Mouse (Mus musculus): Measurements from ENCODE around the gene Lpcat1.

Gene Lpcat1

DNA sequence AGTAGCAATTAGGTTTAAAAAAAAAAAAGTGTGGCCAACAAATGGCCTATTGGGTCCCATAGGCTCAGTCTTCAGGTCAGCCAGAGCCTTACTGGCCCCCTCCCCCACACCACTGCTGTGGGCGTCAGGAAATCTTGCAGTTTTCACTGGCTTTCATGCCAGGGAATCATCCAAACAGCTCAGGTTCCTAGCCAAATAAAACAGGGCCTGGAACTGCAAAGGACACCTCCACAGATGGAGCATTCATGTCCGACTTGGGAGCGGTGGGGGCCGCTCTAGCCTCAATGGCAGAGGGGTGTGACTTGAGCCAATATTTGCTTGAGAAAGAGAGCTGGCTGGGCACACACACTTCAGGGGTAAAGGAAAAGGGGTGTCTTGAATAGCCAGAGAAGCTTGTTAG, 20.5 kb upstream of the Lpcat1 start:
- no peak for DNase-seq (ENCODE audit: low read depth, low spot score)

DNA sequence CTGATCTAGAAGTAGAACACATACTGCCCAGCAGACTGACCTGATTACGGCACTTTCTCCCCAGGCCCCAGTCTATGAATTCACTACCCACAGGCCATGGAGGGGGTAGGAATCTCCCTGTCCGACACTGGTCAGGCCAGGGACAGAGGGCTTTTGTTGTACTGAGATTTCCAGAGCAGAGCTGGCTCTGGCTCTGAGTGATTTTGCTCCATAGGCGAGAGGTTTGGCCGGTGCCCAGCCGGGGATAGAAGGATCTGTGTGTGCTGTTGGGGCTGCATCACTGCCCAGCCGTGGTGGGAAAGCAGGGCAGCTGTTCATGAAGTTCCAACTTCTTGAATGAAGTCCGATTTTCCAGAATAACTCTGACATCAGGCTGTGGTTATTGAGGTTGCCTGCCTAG, 20.1 kb upstream of the Lpcat1 start:
- DNase-seq (ENCODE audit: low read depth, low spot score) = peak; percentile 85

DNA sequence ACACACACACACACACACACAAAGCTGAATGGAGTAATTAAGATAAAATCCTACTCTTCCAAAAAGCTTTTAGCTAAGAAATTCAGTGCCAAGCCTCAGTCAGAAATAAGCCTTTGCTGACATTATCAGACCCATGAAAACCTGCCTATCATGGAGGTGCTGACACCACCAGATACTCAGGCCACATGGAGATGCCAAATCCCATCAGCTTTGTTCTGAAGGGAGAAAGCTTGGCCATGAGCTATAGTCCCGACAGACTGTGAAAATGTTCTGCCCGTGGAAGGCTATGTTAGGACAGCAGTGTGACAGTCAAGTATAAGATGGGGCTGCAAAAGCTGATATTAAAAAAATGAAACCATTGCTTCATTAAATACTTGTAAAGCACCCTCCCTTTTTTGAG, 19.5 kb upstream of the Lpcat1 start:
- no peak for DNase-seq (ENCODE audit: low read depth, low spot score)

DNA sequence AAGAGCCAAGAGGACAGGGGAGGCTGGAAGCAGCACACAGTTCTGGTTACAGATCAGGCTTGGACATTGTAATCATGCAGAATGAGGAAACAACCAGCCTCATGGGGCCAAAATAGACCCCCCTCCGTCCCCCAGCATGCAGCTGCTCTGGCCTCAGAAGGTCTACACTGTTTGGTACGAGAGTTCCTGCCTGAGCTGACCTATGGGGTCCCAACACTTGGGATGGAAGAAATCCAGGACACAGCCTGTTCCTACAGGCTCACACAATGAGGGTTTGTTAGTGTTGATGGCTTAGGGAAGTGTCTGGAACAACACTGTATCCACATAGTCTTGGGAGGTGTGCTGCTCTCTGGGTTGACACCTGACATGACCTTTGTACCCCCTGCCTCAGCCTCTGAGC, 18.8 kb upstream of the Lpcat1 start:
- DNase-seq (ENCODE audit: low read depth, low spot score) = no peak

DNA sequence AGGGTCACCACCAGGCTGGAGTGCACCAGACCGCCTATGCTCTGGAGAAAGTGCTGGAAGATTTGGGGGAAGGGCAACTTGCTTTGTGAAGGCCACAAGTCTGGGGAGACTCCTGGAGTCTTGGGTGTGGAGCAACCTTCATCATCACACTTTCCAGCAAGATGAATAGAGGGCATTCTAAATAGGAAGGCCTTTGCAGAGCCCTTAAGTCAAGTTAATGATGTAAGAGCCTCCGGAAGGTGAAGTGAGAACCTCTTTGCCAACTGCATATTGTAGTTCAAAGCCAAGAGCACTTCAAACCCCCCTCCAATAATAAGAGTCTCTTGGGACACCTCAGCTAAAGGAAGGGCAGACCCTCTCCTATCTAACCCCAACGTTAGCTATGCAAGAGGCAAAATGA, 18.3 kb upstream of the Lpcat1 start:
- DNase-seq (ENCODE audit: low read depth, low spot score) = no peak

DNA sequence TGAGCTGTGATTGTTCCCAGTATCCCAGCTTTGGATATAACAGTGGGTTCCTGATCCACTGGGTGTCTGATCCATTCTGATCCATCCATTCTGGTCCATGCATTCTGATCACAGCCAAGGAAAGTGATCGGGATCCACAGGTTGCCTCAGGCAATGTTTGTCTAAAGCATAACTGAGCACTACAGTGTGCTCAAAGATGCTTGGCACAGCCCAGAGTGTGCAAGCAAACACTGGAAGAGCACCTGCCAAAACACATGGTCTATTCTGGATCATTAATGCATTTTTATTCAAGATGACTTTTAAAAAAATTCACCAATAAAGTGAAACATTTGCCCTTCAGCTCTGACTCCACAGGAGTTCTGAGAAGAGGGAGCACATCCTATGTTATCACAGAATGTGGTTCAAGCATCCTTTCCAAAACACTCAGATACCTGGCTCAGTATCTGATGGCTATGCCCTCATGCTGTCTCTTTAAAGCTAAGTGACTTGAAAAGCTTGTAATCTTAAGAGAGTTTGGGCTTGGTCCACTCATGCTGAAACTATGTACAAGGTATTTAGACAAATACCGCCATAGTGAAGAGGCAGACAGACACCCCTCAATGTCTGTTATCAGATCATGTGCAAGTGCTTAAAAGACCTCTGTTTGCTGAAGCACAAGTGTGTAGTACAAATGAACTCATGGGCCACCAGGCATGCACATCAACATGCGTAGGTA, 13.3 kb upstream of the Lpcat1 start:
- no peak for DNase-seq (ENCODE audit: low read depth, low spot score)

DNA sequence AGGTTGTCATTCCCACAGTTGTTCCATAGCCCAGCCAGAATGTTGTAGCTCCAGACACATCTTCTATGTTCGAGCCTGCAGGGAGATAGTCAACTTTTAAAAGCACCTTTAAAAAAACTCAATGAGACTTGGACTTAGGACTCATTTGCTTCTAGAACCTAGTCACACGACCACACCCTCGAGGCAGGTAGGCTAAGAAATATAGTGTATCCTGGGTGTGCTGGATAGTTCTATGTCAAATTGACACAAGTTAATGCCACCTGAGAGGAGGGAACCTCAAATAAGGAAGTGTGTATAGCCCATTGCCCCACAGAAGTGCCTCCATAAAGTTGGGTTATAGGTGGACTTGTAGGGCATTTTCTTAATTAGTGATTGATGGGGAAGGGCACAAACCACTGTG, 11.7 kb upstream of the Lpcat1 start:
- no peak for DNase-seq (ENCODE audit: low read depth, low spot score)

DNA sequence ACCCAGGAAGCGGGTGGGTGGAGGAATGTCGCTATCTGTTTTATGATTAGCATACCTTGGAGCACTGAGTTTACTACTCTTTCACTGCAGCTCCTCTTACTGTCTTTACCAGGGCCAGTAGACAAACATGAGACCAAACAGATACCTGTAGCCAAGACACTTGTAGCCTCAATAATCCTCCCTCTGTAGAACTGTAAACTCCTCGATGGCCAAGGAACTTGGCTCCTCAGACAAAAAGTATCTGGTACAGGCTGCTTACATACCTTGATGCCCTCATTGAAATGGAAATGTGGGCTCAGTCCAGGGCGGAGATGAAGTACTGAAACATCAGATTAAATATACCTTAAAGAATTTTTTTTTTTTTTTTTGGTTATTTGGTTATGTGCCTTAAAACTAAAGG, 9.7 kb upstream of the Lpcat1 start:
- DNase-seq (ENCODE audit: low read depth, low spot score) = no peak

DNA sequence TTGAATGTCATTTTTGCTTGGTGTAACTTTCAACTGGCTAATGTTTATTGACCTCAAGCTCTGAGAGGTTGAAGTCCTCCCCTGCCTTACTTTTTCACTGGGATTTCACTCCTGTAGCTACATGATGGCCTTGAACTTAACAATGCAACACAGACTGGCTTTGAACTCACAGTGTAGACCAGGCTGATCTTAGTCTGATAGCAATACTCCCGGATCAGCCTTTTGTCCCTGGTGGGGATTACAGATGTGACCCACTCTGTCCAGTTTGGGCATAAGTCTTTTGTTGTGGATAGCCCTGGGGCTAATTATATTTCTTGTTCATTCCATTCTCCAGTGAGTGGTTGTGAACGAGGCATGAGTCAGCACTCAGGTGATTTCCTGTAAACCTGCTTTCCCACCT, 9.3 kb upstream of the Lpcat1 start:
- DNase-seq (ENCODE audit: low read depth, low spot score) = no peak

DNA sequence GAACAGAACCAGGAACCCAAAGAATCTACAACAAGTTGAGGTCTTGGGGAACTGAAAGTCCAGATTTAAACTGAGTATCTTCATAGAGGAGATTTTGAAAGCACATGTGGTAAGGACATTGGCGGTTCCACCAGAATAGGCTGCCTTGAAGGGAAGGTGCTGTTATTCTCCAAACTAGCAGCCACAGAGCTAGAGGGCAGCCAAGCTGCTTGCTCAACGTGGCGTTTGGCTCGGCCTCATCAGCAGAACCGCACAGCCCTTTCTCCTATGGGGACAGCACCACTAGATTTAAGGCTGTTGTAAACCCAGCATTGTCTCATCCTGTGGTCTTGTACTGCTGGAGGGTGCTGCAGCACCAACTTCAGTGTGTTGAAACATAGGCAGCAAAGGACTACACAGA, 8.3 kb upstream of the Lpcat1 start:
- no peak for DNase-seq (ENCODE audit: low read depth, low spot score)

DNA sequence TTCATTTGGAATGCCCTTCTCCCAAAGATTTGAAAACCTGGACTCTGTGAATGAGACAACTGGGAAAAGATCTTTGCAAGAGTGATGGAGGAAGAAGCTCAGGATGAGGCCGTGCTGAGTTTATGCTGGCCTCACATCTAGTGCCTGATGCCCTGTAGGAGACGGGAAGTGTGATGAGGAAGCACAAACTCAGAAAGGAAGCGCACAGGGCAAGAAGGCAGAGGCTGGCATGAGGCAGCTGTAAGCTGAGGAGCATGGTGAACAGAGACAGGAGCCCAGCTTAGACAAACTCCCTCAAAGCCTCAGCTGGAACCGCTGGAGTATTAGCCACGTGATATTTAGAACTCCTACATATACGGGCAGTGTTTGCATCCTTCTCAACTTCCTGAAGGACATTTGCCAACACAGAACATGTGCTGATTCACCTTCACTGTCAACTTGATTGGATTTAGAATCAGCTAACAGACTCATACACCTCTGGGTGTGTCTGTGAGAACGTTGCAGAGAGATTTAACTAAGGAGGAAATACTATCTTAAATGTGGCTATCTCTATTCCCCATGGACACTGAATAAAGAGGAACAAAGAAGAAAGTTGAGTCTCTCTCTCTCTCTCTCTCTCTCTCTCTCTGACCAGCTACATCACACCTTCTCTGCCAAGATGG, 7.7 kb upstream of the Lpcat1 start:
- no peak for DNase-seq (ENCODE audit: low read depth, low spot score)

DNA sequence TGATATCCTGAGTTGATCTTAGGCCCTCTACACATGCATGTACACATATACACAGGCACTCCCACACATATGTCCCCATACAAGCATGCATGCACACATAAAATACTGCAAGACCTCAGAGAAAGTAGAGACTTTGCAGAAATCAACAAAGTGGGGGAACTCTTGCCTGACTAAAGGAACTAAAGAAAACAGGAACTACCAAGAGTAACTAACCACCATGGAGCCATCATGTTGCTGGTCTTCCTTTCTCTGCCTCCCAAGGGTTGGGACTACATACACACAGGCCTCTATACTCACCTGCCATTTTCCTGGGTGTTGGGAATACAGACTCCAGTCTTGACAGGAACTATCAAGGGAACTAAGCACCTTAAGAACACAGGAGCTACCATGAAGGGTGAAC, 5.4 kb upstream of the Lpcat1 start:
- DNase-seq (ENCODE audit: low read depth, low spot score) = no peak

DNA sequence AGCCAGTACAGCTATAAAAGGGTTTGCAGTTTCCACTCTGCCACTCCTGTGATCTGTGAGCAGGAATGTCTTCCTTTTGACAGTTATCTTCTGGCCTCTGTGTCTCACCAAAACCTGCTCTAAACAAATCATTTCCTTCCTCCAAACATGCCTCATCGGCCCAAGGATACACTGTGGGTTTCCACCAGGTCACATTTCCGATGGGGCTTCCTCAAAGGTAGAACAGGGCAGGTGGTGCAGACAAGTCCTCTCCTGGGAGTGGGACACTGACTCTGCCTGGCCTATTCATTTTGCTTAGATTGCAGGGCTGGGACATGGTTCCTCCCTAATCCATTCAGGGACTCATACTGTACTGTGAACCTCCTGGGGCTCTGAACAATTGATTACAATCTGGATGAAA, 1.8 kb upstream of the Lpcat1 start:
- no peak for DNase-seq (ENCODE audit: low read depth, low spot score)

DNA sequence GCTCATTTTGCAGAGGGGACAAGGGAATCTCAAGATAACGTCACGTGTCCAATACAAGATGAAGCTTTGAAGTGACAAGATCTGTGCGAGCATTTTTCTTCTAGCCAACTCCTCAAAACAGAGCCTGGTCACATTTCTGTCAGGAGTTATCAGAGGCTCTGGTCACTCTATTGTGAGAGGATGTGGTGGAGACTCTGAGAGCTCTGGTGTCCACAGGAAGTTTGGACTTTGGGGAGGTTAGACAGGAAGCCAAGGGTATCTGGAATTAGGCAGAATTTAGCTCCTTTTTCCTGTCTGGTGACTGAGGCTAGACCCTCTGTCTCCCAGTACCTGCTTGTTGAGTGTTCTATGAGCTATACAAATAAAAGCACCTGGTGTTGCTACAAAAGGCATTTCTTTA, 586 bp upstream of the Lpcat1 start:
- no peak for DNase-seq (ENCODE audit: low read depth, low spot score)

DNA sequence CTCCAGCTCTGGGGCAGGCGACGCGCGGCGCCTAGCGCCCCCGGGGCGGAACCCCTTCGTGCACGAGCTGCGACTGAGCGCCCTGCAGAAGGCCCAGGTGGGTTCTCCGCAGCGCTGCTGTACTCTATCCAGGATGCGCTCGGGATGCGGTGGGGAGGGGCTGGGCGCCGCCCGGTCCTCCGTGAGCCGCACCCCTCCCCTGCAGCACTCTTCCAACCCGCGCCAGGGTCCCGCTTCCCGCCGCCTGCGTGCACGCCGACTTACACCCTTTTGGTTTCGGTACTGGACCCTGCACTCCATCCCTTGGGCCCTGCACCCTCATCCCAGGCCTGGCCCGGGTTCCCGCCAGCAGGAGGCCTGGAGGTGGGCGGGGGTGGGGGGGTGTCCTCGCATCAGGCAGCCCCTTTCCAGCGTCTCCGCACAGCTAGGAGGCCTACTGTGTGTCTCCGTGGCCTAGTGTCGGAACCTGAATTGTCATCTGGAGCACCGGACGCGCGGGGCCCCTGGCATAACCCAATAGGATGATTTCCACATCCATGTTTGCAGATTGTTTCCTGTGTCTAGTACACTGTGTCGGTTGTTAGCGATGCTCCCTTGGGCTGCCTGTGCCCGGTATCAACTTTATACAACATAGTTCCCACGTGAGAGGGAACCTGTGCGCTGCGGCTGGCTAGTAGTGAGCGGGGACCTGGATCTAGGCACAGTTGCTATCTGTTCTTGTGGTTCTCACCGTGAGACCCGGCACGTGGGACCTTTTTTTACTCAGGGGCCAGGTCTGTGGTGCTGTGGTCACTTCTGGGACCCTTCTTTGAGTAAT, 632 bp downstream of the Lpcat1 start:
- DNase-seq (ENCODE audit: low read depth, low spot score) = peak; percentile 29

DNA sequence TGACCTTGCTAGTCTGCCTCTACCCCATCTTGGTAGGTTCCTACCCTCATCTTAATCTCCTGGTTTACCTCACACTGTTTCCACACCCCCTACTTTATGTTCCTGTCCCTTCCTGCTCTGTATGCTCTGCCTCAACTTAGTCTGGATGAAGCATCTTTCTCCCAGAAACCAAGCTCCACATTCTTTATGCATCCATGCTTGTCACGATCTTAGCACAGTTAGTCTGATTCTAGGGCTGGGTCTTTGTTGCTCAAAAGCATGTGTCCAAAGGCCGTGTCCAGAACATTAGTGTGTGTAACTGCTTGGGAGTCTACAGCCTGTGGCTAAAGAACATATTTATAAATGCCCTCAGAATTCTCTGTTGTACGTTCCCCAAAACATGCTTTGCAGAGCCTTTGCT, 1.8 kb downstream of the Lpcat1 start:
- DNase-seq (ENCODE audit: low read depth, low spot score) = no peak

DNA sequence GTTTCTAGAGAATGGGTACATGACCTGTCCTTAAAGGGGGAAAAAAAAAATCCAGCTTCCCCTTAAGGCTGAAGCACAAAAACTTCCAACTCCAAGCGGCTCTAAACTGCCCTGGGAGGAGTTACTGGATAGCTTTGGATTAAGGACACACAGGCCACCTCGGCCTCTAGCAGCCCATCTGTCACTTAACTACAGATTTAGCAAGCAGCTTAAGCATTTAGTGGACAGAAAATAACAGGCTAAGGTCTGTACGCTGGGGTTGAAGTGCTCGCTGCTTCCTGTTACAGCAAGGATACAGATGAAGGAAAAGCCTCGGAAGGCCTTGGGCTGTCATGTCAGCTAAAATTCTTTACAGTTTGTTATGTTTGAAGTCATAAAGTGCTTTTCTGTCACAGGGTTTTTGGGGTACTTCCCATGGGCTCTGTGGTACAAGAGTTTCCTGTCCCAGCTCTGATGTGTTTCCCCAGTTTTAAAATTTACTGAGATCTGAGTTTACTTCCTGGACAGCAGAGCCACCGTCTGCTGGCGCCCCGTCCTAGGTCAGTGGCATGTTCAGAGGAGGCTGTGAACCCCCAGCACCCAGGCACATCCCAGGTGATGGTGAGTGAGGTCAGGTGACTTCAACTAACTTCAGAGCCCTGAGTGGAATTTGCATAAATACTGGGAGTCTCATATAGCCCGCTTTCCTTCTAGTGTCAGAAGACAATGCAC, 2.4 kb downstream of the Lpcat1 start:
- peak; percentile 60 for DNase-seq (ENCODE audit: low read depth, low spot score)

DNA sequence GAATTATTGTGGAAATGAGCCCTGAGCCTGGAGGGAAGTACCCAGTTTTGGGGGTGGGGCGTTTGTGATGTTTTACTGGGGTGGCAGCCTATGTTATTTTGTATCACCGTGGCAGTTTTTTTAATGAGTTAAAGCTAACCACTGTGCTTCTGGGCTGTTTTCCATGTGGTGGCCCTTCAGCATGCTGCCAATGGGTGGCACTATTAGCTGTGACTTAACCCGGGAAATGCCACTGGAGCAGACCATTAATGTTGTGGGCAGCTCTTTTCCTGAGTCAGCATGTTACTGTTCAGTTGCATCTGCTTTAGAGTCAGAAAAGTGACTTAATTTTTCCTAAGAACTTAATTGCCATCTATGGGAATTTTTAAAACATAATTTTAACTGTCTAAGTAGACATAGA, 5.5 kb downstream of the Lpcat1 start:
- DNase-seq (ENCODE audit: low read depth, low spot score) = peak; percentile 28

DNA sequence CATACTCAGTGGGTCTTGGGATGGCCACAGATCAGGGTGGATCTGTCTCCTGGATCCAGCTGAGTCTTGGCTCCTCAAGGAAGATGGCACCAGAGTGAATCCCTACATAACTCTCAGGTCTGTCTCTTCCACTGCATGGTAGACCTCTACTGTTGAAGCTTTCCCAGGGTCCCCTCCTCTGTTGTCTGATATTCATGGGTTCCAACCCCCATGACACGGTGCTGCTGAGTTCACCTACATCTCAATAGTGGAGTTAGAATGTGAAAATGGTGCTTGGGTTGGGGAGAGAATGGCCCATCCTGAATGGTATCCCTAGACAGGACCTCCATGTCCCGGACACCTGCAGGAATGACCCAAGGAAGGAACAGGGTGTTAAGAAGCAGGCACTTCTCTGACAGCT, 6.7 kb downstream of the Lpcat1 start:
- DNase-seq (ENCODE audit: low read depth, low spot score) = no peak

DNA sequence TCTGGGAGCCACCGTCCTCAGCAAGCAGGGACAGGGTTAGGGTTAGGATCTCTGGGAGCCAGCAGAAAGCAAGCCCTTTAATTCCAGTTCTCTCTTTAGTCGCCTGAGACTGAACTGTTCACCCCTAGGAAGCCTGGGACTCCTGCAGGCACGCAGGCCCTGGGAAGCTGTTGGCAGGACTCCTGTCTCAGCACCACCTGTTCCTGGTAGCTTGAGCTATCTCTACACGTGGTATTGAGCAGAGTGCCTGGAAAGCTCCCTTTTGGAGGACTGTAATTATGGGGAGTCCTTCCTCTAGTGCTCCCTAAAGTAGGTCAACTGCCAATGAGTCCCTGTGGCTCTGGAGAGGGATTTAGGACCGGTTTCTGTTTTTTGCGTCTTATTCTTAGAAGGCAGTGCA, 7.2 kb downstream of the Lpcat1 start:
- DNase-seq (ENCODE audit: low read depth, low spot score) = peak; percentile 86

DNA sequence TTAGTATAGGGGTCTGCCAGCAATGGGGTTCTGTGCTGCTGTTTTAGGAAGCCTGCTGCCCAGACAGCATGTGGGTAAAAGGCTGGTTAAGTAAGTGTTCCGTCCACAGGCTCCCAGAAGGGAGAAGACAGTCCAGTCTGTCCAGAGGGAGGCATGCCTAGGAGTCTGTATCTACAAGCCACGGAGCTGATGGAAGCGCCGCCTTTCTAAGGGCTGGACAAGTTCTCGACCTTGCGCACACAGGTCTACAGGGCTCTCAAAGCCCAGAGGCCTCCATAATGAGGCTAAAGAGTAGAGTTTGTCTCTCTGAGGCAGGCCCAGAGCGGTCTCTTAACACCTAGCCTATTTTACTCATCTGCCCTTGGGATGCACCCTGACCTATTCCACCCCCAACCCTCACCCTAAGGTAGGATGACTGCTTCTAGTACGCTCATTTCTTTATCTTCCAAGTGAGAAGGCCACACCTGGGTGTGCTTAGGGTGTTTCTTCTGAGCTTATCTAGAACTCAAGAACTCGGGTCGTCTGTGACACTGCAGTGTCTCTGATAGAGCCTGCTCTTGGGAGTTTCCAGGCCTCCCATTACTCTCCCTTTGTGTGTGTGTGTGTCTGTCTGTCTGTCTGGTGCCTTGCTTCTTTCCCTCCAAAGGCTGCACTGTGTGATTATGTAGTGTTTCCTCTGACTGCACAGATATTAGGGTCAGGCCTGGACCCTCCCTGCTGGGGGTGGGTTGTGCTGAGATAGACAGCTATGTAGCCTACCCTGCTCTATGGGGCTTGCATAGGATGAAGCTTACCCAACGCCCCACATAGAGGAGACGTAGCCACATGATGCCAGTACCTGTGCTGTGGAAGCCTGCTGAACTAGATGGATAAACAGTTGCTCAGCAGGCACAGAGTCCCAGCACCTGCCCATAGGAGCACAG, 8.3 kb downstream of the Lpcat1 start:
- no peak for DNase-seq (ENCODE audit: low read depth, low spot score)
